Mouse (Mus musculus): ENCODE measurements at regions not wholly inside any gene's neighbourhood (a gene's known extent, or its start where the extent isn't known, plus 50 kb on each side); places are given as distances from the start of the nearest gene placed in this dataset.

- DNase-seq: no peak
Measured at GRCm38 (mm10) chr2:34111286-34111685, 223.5 kb upstream of the Mvb12b start.

GRCm38 (mm10) chr2:34110582-34110981, 222.8 kb upstream of the Mvb12b start:
- no peak for DNase-seq

- DNase-seq: no peak
Measured at GRCm38 (mm10) chr2:34107566-34108303, 220.0 kb upstream of the Mvb12b start.

GRCm38 (mm10) chr2:34106837-34107565, 219.3 kb upstream of the Mvb12b start:
- no peak for DNase-seq

- DNase-seq: no peak
Measured at GRCm38 (mm10) chr2:34106245-34106644, 218.5 kb upstream of the Mvb12b start.

GRCm38 (mm10) chr2:34105271-34106051, 217.7 kb upstream of the Mvb12b start:
- DNase-seq: no peak

GRCm38 (mm10) chr2:34098004-34098547, 210.3 kb upstream of the Mvb12b start:
- no peak for DNase-seq

GRCm38 (mm10) chr2:34096561-34096960, 208.8 kb upstream of the Mvb12b start:
- no peak for DNase-seq

- no peak for DNase-seq
Measured at GRCm38 (mm10) chr2:34088832-34089231, 201.1 kb upstream of the Mvb12b start.

- no peak for DNase-seq
Measured at GRCm38 (mm10) chr2:34086130-34086529, 198.4 kb upstream of the Mvb12b start.

- DNase-seq: no peak
Measured at GRCm38 (mm10) chr2:34084513-34084912, 196.8 kb upstream of the Mvb12b start.

GRCm38 (mm10) chr2:34082486-34082885, 194.7 kb upstream of the Mvb12b start:
- DNase-seq: no peak

- no peak for DNase-seq
Measured at GRCm38 (mm10) chr2:34080176-34080575, 192.4 kb upstream of the Mvb12b start.

- DNase-seq: peak in 1 of 2 experiments; percentile 6
Measured at GRCm38 (mm10) chr2:34079282-34079681, 191.5 kb upstream of the Mvb12b start.

- DNase-seq: no peak
Measured at GRCm38 (mm10) chr2:34078875-34079262, 191.1 kb upstream of the Mvb12b start.

- DNase-seq: no peak
Measured at GRCm38 (mm10) chr2:34078248-34078874, 190.6 kb upstream of the Mvb12b start.

- DNase-seq: no peak
Measured at GRCm38 (mm10) chr2:34076346-34076745, 188.6 kb upstream of the Mvb12b start.

GRCm38 (mm10) chr2:34074066-34074465, 186.3 kb upstream of the Mvb12b start:
- DNase-seq: no peak

- no peak for DNase-seq
Measured at GRCm38 (mm10) chr2:34065592-34065991, 177.8 kb upstream of the Mvb12b start.

GRCm38 (mm10) chr2:34065090-34065489, 177.3 kb upstream of the Mvb12b start:
- peak in 1 of 2 experiments; percentile 61 for DNase-seq

- no peak for DNase-seq
Measured at GRCm38 (mm10) chr2:34056552-34056951, 168.8 kb upstream of the Mvb12b start.

- DNase-seq: no peak
Measured at GRCm38 (mm10) chr2:34043064-34043463, 155.3 kb upstream of the Mvb12b start.

- DNase-seq: no peak
Measured at GRCm38 (mm10) chr2:34042336-34042735, 154.6 kb upstream of the Mvb12b start.
